8 mouse cellular contexts compared by ENCODE assay signal in genomic region chr3:101405495-101405894, GRCm38 (mm10). TPM values are rescaled to one million over a fixed set of nuclear protein-coding genes. Genes with fewer than 3 reads are reported as not detected.
DNase-seq lines count a peak whose midpoint lies in the region; ATAC-seq and TF ChIP-seq lines count a peak whose summit lies in the region.

No protein-coding gene starts in this region.

- H3K9me3 ChIP-seq in heart, postnatal 0 days (replicated peaks; ENCODE audit: control insufficient read depth, low read length), result no peaks in the 10 kb centered on the region

- no peak overlapping the region for H3K4me3 ChIP-seq in heart, postnatal 0 days (ENCODE audit: low read depth, low read length)

- no peaks in the 10 kb centered on the region for H3K27me3 ChIP-seq in heart, postnatal 0 days (ENCODE audit: control insufficient read depth, insufficient read depth, low read length)

- peak; percentile 22 for TF ChIP-seq CTCF in heart, postnatal 0 days (IDR thresholded peaks at IDR 0.05; ENCODE audit: low read depth)

- no peak overlapping the region for H3K27ac ChIP-seq in heart, postnatal 0 days (ENCODE audit: low read depth)

- WGBS in heart, postnatal 0 days, result 22% methylated on average over 10 of the region's 10 CpGs

- H3K4me1 ChIP-seq in heart, postnatal 0 days (ENCODE audit: control insufficient read depth, insufficient read depth), result peaks cover 60% of the 10 kb centered on the region

- ATAC-seq in heart, postnatal 0 days (ENCODE audit: insufficient read depth, low read depth), result 0 out of 2 replicates have a peak, but pooled peaks have one; percentile 15
- ATAC-seq in activated CD4-positive, CD25-positive, alpha-beta regulatory T cell, adult 4 months, result no peak

- TF ChIP-seq EP300 in heart, postnatal 0 days (IDR thresholded peaks at IDR 0.05; ENCODE audit: low read depth), result no peak

- no peaks in the 10 kb centered on the region for H3K36me3 ChIP-seq in heart, postnatal 0 days (replicated peaks; ENCODE audit: control insufficient read depth, insufficient read depth, low read length)

- DNase-seq in cerebellum, adult 9-10 months, result peak; percentile 37
- DNase-seq in cerebellum, postnatal 36 days, result no peak
- DNase-seq in Muller cell, postnatal 12 days (ENCODE audit: inconsistent ontology term), result peak; percentile 51
- DNase-seq in heart, postnatal 0 days (ENCODE audit: low spot score), result peak; percentile 36
- peak; percentile 46 to 85 for DNase-seq in left cerebral cortex, adult 9 months (ENCODE audit: low spot score in 2 of 2)
- peak; percentile 79 to 82 for DNase-seq in right cerebral cortex, adult 2 months (ENCODE audit: low spot score in 2 of 2)
- DNase-seq in B cell, adult 2 months, result no peak

- no peak overlapping the region for H3K9ac ChIP-seq in heart, postnatal 0 days (replicated peaks; ENCODE audit: low read depth, low read length)

- peak overlapping the region; percentile 19; the same call in 1 of the 2 replicates for H3K4me2 ChIP-seq in heart, postnatal 0 days (ENCODE audit: low read depth, low read length)

RNA-seq across cellular contexts. Expression of gene Igsf3, which starts 28.6 kb away (rescaled TPM):
- 23.9 and 27.1 TPM in 2 replicates for total RNA-seq in heart, postnatal 0 days (2014; rRNA removed; ENCODE audit: low replicate concordance)
- 16.6 and 18.0 TPM in 2 replicates for polyA plus RNA-seq in heart, postnatal 0 days (2015; fragmentation: Nextera tagmentation; extraction: Ambion mirVana)
- 1 to 10 TPM in 1 of 2 experiments, under 1 TPM in 1; 0.86 to 1.6 TPM for polyA plus RNA-seq in activated CD4-positive, CD25-positive, alpha-beta regulatory T cell, adult 4 months (2017; shearing (Covaris generic))

Comparison
In these comparisons a context has a peak if more than half of its experiments do, and no peak if none do; other contexts are left out.
1. DNase-seq: peak in cerebellum, adult 9-10 months (single experiment), Muller cell, postnatal 12 days (single experiment), heart, postnatal 0 days (single experiment), left cerebral cortex, adult 9 months (2 of 2) and right cerebral cortex, adult 2 months (2 of 2); none in cerebellum, postnatal 36 days (0 of 2) and B cell, adult 2 months (0 of 2).